Mouse (Mus musculus) frontal cortex, adult (tissue): ENCODE results near the gene Magi1.

Source experiments
- ATAC-seq: cut with Nextera tagmentation; 2 replicates; pipeline ENCODE4 v1.9.2; 2017; ENCODE audit warnings: mild to moderate bottlenecking, moderate library complexity, mixed read lengths; ENCODE audit not compliant: low TSS enrichment

Gene Magi1

DNA sequence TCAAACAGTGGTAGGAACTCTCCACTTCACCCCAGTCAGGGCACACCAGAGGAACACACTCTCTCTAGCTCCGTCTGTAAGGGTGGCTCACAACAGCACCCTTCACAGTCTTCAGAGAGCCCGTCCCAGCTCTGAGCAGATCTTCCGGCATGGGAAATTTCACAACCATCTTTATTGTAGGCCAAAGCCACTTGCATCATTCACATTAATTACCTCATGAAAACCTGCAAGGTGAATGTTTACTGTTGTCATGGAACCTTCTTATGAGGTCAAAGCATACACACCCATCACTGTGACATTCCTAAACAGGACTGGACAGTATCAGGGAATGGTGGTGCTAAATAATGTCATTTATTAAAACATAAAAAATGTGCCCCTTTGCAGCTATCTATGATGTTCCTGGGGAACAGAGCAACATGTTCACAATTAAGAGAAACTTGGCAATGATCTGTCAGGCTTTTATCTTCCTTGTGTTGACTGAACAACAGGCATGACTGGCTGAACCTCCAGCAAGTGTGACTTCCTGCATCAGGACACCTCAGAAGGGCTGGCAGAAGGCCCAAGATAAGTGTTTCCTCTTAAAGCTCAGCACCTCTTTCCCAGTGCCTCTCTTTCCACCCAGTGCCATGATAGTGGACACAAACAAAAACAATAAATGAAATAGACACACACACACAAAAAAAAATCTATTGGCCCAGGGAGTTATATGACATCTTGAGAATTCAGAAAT lies 125.4 kb downstream of the Magi1 start:
- no peak for ATAC-seq

DNA sequence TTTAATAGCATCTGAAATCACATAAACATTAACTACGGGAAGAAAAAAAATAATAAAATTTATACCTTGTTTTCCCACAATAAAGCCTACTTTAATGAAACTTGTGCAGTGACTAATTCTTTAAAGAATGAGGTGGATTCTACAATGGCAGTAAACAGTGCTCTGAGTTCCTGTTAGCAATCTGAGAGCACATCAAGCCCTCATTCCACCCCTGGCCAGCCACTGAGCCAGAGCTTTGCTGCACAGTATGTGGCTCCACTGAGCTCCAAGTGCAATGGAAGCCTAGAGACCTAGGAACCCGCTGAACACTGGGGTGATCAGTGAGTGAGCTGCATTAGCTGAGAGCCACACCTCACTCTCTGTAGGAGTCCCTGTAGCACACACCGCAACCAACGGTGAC lies 127.7 kb downstream of the Magi1 start:
- no peak for ATAC-seq

DNA sequence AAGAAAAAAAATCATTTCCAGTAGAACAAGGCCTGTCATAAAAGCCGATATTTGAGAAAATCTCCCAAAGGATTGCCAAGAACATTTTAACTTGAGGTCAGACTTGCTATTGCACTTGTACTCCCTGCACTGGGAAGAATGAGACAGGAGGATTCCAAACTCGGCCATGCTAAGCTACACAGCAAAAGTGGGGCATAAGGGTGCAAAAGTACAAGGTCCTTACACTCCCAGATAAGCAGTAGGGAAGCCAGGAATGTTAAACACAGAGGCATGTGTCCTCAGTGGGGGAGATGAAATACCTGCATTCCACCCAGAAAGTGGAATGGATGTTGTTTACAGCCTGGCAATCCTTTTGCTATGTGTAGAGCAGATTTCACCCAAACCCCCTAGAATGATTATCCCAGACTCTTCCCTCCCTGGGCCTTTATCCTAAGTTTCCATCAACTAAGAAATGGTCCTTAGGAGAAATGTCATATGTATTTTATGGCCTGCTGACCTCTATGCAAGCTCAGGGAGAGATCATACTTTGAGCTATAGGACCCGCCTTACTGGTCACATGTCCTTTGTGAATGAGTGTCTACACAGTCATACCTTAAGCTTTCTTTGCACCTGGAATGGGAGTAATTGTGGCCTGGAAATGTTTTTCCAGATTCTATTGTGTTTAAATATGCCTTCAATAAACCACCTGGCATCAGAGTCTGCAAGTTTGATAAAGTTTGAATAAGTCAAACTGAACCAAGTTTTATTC lies 128.7 kb downstream of the Magi1 start:
- ATAC-seq, result no peak

DNA sequence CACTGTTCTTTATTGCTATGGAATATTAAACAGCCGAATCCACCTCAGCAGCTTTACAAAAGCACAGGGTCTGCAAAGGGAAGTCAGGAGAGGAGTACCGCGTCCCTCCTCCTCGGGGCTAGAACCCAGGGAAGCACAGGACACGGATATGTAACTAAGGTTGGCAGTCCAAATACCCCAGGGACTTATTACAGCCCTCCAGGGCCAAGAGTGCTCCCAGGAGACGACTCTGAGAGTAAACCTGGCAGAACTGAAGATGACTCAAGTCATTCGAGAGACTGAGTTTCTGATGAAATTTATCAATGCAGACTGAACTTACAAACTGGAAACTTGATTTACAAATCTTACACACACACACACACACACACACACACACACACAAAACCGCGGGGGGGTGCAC lies 130.8 kb downstream of the Magi1 start:
- ATAC-seq, result no peak

DNA sequence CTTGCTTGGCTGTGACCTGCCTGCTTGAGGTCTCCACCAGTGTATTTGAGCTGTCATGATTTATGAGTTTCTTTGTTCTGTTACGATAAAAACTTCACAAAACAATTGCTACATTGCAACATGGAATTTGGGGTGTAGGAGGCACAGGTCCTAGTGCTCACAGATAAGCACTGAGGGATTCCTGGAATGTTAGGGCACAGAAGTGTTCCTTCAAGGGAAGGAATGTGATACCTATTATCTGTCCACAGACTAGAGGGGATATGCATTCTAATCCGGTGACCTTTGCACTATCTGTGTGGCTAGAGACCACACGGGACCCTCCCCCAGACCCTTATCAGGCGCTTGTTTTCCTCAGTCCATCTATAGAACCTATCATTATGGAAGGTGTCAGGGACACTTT lies 132.8 kb downstream of the Magi1 start:
- ATAC-seq, result no peak

DNA sequence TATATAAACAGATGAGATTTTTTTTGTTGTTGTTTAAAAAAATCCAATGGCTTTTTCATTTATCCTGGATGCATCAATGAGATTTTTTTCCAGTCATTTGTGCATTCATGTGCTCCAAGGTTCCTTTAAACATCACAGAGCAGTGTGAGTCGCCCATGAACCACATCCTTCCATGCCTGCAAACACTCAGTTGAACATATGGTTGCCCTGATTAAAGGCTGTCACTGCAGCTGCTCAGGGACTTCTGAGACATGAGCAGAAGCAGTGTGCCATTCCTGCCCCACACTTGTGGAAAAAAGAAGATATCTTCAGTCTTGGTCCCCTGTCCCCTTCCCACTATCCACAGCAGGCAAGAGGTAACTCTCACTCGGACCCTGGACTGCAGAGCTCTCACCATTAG lies 133.9 kb downstream of the Magi1 start:
- peak; percentile 88 for ATAC-seq

DNA sequence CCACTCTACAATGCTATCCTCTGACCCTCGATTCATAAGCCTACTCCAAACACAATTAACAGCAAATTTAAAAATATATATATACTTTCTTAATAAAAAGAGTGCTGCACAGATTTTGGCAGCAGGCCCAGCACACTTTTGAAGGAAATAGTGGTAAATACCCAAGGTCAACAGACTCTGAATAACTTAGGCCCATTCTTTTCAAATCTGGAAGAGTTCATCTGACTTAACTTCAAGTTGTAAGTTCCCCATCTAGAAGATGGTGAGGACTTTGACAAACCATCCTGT lies 137.6 kb downstream of the Magi1 start:
- ATAC-seq, result no peak

DNA sequence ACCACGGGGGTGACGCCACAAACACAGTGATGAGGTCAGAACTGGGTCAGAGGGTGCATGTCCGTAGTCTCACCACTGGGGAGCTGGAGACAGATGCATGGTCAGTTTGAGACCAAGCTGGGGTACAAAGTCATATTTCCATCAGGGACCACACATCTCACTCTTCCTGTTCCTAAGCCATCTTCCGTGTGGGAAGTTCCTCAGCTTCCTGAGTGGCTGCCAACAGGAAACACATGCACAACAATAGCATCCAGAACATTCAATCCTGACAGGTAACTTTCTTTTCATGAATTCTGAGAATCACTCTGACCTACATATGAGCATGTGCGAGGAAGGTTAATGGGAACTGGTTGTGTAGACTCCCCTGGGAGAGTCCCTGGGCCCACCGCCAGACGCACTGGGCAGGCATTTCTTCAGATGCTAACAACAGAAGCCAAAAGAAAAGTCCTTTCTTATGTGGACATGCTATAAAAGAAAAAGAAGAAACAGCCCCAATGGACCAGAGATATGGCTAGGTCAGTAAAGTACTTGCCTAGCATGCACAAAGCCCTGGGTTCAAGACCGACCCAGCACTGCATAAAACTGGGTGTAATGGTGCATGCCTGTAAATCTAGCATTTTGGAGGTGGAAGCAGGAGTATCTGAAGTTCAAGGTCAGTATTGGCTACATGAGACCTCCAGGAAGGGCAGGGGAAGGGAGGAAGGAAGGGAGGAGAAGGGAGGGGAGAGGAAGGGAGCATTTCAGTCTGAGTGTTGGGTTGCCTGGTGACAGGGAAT lies 138.1 kb downstream of the Magi1 start:
- ATAC-seq, result no peak

DNA sequence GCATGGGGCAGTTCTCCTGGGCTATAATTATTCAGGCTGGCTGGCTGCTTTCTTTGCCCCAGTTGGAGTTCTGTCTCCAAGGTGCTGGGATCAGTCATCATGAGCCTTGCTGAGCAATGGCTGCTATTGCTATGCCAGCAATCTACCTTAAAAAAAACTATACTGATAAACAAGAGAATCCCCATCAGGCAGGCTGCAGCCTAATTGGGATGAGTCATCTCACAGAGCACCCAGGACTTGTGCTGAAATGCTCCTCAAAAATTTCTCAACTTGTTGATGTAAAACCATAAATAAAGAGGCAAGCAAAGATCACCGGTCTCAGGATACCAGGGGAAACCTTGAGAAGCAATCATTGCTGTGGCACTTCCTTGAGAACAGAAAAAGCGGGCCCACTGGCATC lies 141.2 kb downstream of the Magi1 start:
- ATAC-seq, result peak; percentile 16; the same call in 1 of the 2 replicates

DNA sequence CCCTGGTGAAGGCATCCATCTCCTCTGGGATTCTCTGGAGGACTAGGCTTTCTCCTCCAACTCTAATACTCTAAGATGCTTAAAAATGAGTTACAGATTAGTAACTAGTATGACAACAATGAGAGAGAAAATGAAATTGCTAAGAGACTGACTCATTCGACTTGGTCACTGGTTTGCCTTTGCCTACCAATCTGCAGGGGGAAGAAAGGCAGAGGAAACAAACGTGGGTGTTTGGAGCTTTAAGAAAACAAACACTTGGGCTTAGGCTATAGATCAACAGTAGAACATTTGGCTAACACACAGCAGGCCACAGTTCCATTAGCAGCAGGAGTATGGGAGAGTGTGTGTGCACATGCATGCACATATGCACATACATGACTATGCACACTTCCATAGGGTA lies 142.2 kb downstream of the Magi1 start:
- ATAC-seq, result no peak

DNA sequence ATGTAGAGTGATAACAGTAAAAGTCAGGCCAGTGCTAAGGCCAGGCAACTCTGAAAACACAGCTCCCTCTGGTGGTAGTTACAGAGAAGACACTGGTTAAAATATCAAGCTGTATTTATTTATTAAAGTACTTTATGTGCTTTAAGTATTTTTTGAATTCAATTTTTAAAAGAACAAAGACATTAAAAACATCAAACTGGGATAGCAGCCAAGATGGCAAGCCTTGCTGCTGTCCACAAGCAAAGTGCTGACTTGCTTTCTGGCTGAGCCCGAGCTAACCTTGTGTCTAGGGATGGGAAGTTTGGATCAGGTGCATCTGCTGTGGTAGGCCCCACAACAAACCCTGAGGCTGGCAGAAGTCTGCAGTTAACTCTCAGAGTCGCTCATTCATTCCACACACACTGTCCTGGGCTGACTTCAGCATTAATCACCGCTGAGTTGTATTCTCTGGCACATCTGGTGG lies 143.7 kb downstream of the Magi1 start:
- no peak for ATAC-seq

DNA sequence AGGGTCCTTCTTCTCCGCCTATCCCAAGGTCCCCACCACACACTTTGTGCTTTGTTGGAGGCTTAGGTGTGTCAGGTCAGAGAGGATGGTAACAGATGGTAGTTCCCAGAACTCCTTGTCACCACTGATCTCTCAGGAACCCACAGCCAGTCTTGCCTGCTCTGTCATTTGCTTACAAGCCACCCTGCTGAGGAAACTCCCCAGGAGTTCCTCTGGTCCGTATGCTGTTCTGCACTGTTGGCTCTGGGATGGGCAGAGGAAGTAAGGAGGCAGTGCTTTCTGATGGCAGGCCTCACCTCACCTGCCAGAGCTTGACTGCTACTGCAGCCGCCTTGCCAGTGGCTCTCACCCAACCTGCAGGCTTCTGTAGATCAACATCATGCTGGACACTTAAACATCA lies 147.0 kb downstream of the Magi1 start:
- no peak for ATAC-seq

DNA sequence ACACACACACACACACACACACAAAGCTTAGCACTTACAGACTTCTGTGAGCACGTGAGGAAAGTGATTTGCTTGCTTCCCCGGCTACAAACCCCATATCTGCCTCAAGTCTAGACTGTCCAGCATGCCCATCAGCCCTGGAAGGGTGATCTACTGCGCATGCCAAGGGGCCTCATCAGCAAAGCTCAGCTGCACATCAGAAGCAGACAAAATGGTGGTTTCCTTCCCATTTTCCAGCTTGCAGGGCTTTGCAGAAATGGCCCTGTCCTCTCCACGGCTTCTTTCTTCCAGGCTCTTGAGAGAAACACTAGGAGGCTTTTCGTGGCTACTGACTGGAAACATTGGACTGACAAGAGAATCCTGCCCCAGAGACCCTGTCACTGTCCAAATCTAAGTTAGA lies 149.6 kb downstream of the Magi1 start:
- no peak for ATAC-seq

DNA sequence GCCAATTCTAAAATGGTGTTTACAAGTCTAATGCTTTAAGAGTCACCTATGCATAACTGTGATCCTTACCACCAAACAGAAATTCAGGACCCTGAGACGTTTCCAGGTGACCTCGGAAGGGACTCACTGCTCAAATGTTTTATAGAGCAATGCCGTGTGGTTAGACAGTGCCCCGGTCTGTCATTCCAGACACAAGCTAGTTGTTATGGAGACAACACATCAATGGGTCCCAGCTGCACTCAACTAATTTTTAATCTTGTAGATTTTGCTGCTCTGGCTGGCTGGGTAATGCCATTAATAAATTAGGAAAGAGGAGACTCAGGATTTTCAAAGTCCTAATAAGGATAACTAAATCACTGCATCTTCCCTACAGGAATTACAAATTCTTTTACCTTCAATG lies 151.7 kb downstream of the Magi1 start:
- ATAC-seq, result no peak

DNA sequence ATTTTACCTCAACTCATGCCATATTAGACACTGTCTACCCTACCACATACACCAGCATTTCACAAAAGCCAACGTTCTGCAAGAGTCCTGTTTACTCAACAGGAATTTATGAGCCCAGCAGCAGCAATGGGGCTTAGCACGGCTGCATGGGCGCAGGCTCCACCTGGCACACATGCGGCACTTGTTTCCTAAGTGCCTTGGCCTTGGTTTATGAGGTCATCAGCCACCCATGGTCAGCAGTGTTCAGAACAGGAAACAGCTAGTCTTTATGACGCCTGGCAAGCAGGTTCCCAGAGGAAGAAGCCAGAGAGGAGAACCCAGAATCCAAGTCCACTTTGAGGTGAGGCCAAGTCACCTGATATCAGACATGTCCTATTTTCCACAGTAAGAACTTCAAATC lies 153.3 kb downstream of the Magi1 start:
- no peak for ATAC-seq

DNA sequence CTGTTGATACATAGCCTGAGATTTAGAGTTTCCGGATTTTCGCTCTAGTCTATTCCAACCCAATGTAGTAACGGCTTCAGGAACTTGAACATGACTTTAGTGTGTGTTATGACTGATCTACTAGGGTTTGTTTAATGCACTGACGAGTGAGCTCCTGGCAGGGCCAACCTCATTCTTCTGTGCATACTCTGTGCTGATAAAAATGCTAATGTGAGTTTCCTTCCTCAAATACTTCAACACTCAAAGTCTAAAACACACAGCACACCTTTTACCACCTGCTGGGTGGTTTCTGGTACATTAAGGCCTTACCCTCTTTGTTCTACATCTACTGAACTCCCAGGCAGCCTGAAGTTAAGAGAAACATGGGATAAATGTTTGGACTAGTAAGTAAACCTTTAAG lies 157.0 kb downstream of the Magi1 start:
- ATAC-seq, result no peak

DNA sequence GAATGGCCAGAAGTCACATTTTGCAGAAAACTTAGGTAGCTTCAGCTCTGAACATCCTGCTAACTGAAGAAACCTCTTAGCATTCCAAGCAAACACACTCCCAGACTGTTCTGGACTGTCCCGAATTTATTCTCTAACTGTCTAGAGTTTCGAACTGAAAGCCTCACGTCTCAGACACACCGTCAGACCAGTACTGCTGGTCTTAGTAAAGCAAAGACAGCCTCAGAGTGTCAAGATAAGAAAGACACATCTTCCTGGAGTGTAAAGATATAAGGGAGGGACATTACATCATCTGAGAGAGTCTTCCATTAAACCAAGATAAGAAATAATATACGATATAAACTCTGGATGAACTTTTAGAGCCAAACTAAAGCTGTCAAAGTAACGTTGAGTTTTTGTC lies 158.6 kb downstream of the Magi1 start:
- no peak for ATAC-seq

DNA sequence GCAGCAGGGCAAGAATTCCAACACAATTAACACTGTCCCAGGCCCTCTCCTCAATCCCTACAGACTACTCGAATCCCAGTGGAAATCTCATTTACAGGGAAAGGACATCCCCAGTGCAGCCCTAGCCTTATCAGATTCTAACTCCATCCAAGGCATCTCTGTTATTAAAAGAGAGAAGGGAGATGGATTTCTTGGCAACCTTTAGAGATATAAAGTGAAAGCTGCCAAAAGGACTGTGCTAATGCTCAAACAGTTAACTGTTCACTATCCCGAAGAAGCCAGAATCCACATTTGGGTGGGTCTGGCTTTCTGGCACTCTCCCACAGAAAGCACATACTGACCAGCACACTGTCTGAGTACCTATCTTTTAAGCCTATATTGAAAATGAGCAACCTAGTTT lies 159.4 kb downstream of the Magi1 start:
- ATAC-seq, result no peak

DNA sequence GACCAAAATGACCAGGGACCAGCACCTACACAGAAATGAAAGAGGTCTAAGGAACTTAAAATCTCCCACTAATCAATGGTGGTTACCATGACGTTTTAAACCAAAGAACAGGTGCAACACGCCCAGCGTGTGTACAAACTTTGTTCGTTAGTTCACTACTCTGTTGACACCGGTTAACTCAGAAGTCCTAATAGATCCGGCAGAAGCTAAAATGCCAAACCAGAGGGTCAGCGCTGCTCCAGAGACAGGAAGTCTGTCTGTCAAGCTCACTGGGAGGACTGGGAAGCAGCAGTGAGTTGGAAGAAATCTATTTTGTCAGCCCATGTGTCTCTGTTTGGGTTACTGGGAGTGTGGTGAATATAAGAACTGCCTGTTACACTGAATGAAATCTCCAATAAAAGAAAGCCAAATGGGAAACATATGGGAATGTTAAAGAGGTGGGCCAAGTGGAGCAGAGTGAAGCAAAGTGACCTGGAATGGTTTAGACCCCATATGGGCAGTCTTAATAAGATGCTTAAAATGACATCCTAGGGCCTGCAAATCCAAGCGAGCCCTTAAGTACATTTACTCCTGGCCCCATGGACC lies 161.1 kb downstream of the Magi1 start:
- ATAC-seq, result no peak

DNA sequence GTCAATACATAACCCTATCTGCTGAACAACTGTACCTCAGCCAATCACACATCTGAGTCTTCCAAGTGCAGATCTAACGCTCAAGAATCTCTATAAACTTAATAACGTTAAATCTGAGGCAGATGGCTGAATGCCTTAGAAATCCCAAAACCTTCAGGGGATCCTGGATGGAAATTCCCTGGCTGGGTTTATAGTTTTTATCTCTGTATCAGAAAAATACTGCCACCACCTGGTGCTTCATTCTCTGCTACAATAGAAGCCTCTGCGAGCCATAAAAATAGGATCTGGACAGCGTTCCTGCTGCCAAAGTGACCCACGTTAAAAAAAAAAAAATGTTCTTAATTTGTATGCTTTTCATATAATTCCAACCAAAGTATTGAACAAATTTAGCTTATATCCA lies 162.2 kb downstream of the Magi1 start:
- no peak for ATAC-seq

DNA sequence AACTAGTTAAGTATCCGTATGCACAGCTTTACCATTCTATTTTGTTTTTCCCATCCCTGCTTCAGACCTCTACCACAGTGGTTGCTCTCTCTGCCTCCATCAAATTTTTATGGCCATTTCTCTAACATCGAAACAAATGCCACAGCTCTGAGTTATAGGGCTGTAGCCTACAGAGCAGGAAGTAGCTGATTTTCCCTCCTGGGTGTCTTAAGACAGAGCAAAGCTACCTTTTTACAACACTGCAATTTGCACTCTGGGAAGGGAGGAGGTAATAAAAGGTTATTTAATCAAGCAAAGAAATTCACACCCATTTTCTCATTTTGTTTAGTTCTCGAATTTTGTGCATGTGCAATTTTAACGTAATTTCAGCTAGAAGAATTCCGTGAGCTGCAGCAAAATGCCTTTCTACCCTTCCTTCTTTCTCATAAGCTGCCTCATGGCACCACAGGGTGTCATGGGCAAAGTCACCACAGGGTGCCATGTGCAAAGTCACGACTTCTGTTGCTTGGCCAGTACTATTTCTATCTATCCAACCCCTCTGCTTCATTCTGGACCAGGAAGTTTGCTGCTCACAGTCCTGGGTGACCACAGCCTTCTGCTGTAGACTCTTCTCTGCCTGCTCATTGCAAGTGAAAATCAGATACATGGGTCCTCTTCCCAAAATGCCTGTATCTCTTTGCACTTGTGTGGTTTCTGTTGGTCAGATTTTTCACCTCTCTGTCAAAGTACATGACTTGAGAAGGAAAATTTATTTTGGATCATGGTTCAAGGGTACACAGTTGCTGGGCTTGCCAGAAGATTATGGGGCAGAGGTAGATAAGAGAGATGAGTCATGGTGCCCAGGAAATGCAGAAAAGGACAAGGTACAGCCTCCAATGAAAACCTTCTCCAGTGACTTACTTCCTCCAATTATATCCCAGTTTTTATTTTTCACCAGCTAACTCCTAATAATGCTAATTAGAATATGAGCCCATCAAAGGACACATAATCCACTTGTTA lies 167.0 kb downstream of the Magi1 start:
- ATAC-seq, result no peak
